Mouse (Mus musculus): ENCODE data around the gene Gm28363. TPM values are rescaled to one million over a fixed set of nuclear protein-coding genes. Genes with fewer than 3 reads are reported as not detected.
"Not testable (repeated sequence)": the region's sequence is repeated elsewhere in the genome, so short reads cannot be mapped to it uniquely, and the experiment has no call there.

Gene Gm28363
- not detected for total RNA-seq (2021)
- long read RNA-seq, experiment 1 = 0 reads
- long read RNA-seq, experiment 2 = 0 reads

GRCm38 (mm10) chr1:117696831-117697230 is at the start of gene Gm28363:
Gene Gm28363, plus strand, starts transcription at chr1:117697131.
- DNase-seq; intact Hi-C loops (cut with DNase I): not testable (repeated sequence)

- intact Hi-C loops (cut with DNase I); DNase-seq: not testable (repeated sequence)
These were observed 46.7 kb upstream of the Gm28363 start for GRCm38 (mm10) chr1:117650236-117650635.

Other genes with a start within 250 kb of the Gm28363 start
- gene B020011L13Rik, start 84.0 kb downstream of the Gm28363 start, total RNA-seq (2021) = not detected
- not detected for gene Gm28360, start 132.9 kb downstream of the Gm28363 start, total RNA-seq (2021)
- gene Gm28168, start 230.9 kb downstream of the Gm28363 start, total RNA-seq (2021) = not detected

All from gastrocnemius, postnatal 36 days (tissue).